Mouse (Mus musculus) CH12.LX (cell line): ENCODE measurements at regions not wholly inside any gene's neighbourhood (a gene's known extent, or its start where the extent isn't known, plus 50 kb on each side); places are given as distances from the start of the nearest gene placed in this dataset.

Experiments used
- DNase-seq: peaks from one replicate; pipeline ENCODE4 v3.0.0-alpha.2; 2013; ENCODE audit errors: extremely low read depth
- H3K27ac ChIP-seq: 2 replicates; pipeline ENCODE4 v1.5.1; 2012; ENCODE audit warnings: low read depth, mild to moderate bottlenecking, control low read depth, moderate library complexity; ENCODE audit not compliant: insufficient read depth
- H3K27me3 ChIP-seq: replicated peaks from 2 replicates; pipeline ENCODE3; 2012; ENCODE audit warnings: inconsistent platforms
- H3K36me3 ChIP-seq, 2 experiments: replicated peaks in 1 of 2; 2 replicates each; pipeline versions ENCODE3 to v1.6.1; 2012; ENCODE audit warnings: inconsistent platforms in 1 of 2, low read length in 1 of 2, mild to moderate bottlenecking in 1 of 2, mixed read lengths in 1 of 2, moderate library complexity in 1 of 2; ENCODE audit not compliant: control insufficient read depth in 1 of 2, insufficient read depth in 1 of 2
- H3K4me1 ChIP-seq, 2 experiments: 2 replicates each; pipeline ENCODE4 v1.6.1; 2012; ENCODE audit warnings: inconsistent platforms in 1 of 2, moderate library complexity in 1 of 2; ENCODE audit not compliant: insufficient read depth in 2 of 2, control insufficient read depth in 1 of 2
- H3K4me2 ChIP-seq: 2 replicates; pipeline ENCODE4 v1.6.1; 2012; ENCODE audit warnings: low read depth, mild to moderate bottlenecking, control low read depth; ENCODE audit not compliant: poor library complexity, insufficient read depth, severe bottlenecking
- H3K4me3 ChIP-seq, 3 experiments: fragments of 150-350 bp in 1 of 3; sonication (generic) in 1 of 3; replicated peaks in 1 of 3; 2 replicates each; pipeline versions ENCODE3 to v1.5.1; 2011 to 2012; ENCODE audit warnings: low read depth in 2 of 3, low read length in 2 of 3, mild to moderate bottlenecking in 2 of 3, moderate library complexity in 2 of 3, control low read depth in 1 of 3, improper control_type of control experiment in 1 of 3, inconsistent platforms in 1 of 3, mixed read lengths in 1 of 3; ENCODE audit not compliant: poor library complexity in 1 of 3
- H3K79me2 ChIP-seq: replicated peaks from 2 replicates; pipeline ENCODE4 v1.6.1; 2012; ENCODE audit warnings: mild to moderate bottlenecking, moderate library complexity; ENCODE audit not compliant: control insufficient read depth, poor library complexity, insufficient read depth, severe bottlenecking; ENCODE audit errors: extremely low read depth
- H3K9ac ChIP-seq: 2 replicates; pipeline ENCODE4 v1.6.1; 2012; ENCODE audit warnings: low read depth, mild to moderate bottlenecking, control low read depth, moderate library complexity; ENCODE audit not compliant: insufficient read depth
- H3K9me3 ChIP-seq: replicated peaks from 2 replicates; pipeline ENCODE3; 2012; ENCODE audit warnings: low read length, inconsistent platforms, mixed read lengths
- CHD1 ChIP-seq: IDR thresholded peaks from 2 replicates; pipeline ENCODE4 v1.6.1; 2012; ENCODE audit warnings: low read depth, low read length, improper control_type of control experiment, inconsistent platforms
- CHD2 ChIP-seq: IDR thresholded peaks from 2 replicates; pipeline ENCODE4 v1.6.1; 2011; ENCODE audit warnings: low read length, improper control_type of control experiment
- CTCF ChIP-seq, 2 experiments: IDR thresholded peaks in 1 of 2; conservative IDR thresholded peaks in 1 of 2; 2 replicates each; pipeline ENCODE4 v1.5.1; 2011 to 2012; ENCODE audit warnings: low read depth in 2 of 2, low read length in 2 of 2, improper control_type of control experiment in 1 of 2, inconsistent platforms in 1 of 2, mild to moderate bottlenecking in 1 of 2, moderate library complexity in 1 of 2
- ELF1 ChIP-seq: IDR thresholded peaks from 2 replicates; pipeline ENCODE4 v1.6.1; 2014; ENCODE audit warnings: low read depth, mild to moderate bottlenecking, inconsistent platforms, low read length, improper control_type of control experiment
- EP300 ChIP-seq: IDR thresholded peaks from 2 replicates; pipeline ENCODE4 v1.6.1; 2011; ENCODE audit warnings: low read length, improper control_type of control experiment
- ETS1 ChIP-seq: conservative IDR thresholded peaks from 2 replicates; pipeline ENCODE4 v1.6.1; 2012; ENCODE audit warnings: low read depth, mild to moderate bottlenecking, inconsistent platforms, low read length, improper control_type of control experiment, moderate library complexity
- GABPA ChIP-seq: IDR thresholded peaks from 2 replicates; pipeline ENCODE4 v1.6.1; 2012; ENCODE audit warnings: low read depth, low read length, improper control_type of control experiment, inconsistent platforms; ENCODE audit not compliant: insufficient replicate concordance
- JUN ChIP-seq: IDR thresholded peaks from 2 replicates; pipeline ENCODE4 v1.6.1; 2011; ENCODE audit warnings: low read depth, mild to moderate bottlenecking, low read length, improper control_type of control experiment, moderate library complexity; ENCODE audit not compliant: insufficient read depth
- JUND ChIP-seq: conservative IDR thresholded peaks from 2 replicates; pipeline ENCODE4 v1.6.1; 2011; ENCODE audit warnings: low read depth, low read length, improper control_type of control experiment
- KAT2A ChIP-seq: IDR thresholded peaks from 2 replicates; pipeline ENCODE4 v1.6.1; 2012; ENCODE audit warnings: low read length, improper control_type of control experiment, inconsistent platforms; ENCODE audit not compliant: insufficient replicate concordance
- MAFK ChIP-seq: IDR thresholded peaks from 2 replicates; pipeline ENCODE4 v1.6.1; 2011; ENCODE audit warnings: low read length, improper control_type of control experiment; ENCODE audit not compliant: insufficient replicate concordance
- MAX ChIP-seq: IDR thresholded peaks from 2 replicates; pipeline ENCODE4 v1.6.1; 2011; ENCODE audit warnings: low read length, improper control_type of control experiment
- MYC ChIP-seq: IDR thresholded peaks from 2 replicates; pipeline ENCODE4 v1.6.1; 2011; ENCODE audit warnings: low read depth, mild to moderate bottlenecking, improper control_type of control experiment, low read length
- NELFE ChIP-seq: IDR thresholded peaks from 2 replicates; pipeline ENCODE4 v1.6.1; 2011; ENCODE audit warnings: low read depth, low read length, improper control_type of control experiment
- PAX5 ChIP-seq: IDR thresholded peaks from 2 replicates; pipeline ENCODE4 v1.6.1; 2012; ENCODE audit warnings: low read length, inconsistent platforms, mixed read lengths
- RCOR1 ChIP-seq: conservative IDR thresholded peaks from 2 replicates; pipeline ENCODE4 v1.6.1; 2012; ENCODE audit warnings: low read depth, mild to moderate bottlenecking, inconsistent platforms, low read length, improper control_type of control experiment
- TBP ChIP-seq: conservative IDR thresholded peaks from 2 replicates; pipeline ENCODE4 v1.6.1; 2011; ENCODE audit warnings: low read depth, low read length, improper control_type of control experiment
- USF2 ChIP-seq: conservative IDR thresholded peaks from 2 replicates; pipeline ENCODE4 v1.6.1; 2011; ENCODE audit warnings: low read depth, low read length, improper control_type of control experiment
- ZC3H11A ChIP-seq: IDR thresholded peaks from 2 replicates; pipeline ENCODE4 v1.6.1; 2012; ENCODE audit warnings: low read depth, mild to moderate bottlenecking, inconsistent platforms, low read length, improper control_type of control experiment
- ZKSCAN1 ChIP-seq: IDR thresholded peaks from 2 replicates; pipeline ENCODE4 v1.6.1; 2012; ENCODE audit warnings: low read depth, inconsistent platforms, low read length, improper control_type of control experiment, borderline replicate concordance
- ZMIZ1 ChIP-seq: IDR thresholded peaks from 2 replicates; pipeline ENCODE4 v1.6.1; 2012; ENCODE audit warnings: low read depth, mild to moderate bottlenecking, inconsistent platforms, low read length, improper control_type of control experiment
- ZNF384 ChIP-seq: IDR thresholded peaks from 2 replicates; pipeline ENCODE4 v1.6.1; 2012; ENCODE audit warnings: low read depth, low read length, improper control_type of control experiment, inconsistent platforms
- dilution Hi-C: fragments of 300-500 bp; cut with MboI; formaldehyde crosslinking; loops from 2 replicates; pipeline ENCODE4 v1.14.3; 2020; ENCODE audit warnings: low sequenced_read_pairs; ENCODE audit not compliant: extremely low pct_unique_long_range_greater_than_20kb, extremely low pct_ligation_motif_present
- in situ Hi-C: fragments of 300-500 bp; cut with MboI; formaldehyde crosslinking; loops from 3 replicates; pipeline ENCODE4 v1.14.3; 2019; ENCODE audit warnings: low sequenced_read_pairs, low pct_ligation_motif_present, low pct_unique_long_range_greater_than_20kb, mixed read lengths

- H3K79me2 ChIP-seq, result no peaks in the 10 kb centered on the region
Measured at GRCm38 (mm10) chr14:36696993-36697392, 271.6 kb downstream of the Ccser2 start.

GRCm38 (mm10) chr14:36691958-36692357 lies 276.6 kb downstream of the Ccser2 start:
- TF ChIP-seq EP300, result no peak
- TF ChIP-seq USF2, result no peak
- TF ChIP-seq CHD1, result no peak
- no peak for TF ChIP-seq MYC
- TF ChIP-seq CHD2, result no peak
- TF ChIP-seq MAX, result no peak
- TF ChIP-seq JUND, result no peak
- TF ChIP-seq ZC3H11A, result no peak
- TF ChIP-seq NELFE, result no peak
- no peak for TF ChIP-seq TBP
- TF ChIP-seq ETS1, result no peak
- TF ChIP-seq ELF1, result no peak
- TF ChIP-seq RCOR1, result no peak
- TF ChIP-seq MAFK, result no peak
- H3K36me3 ChIP-seq, result no peaks in the 10 kb centered on the region
- H3K27ac ChIP-seq, result no peak overlapping the region
- H3K4me3 ChIP-seq, result no peak overlapping the region
- no peaks in the 10 kb centered on the region for H3K79me2 ChIP-seq
- H3K27me3 ChIP-seq, result peaks cover 9% of the 10 kb centered on the region
- H3K9me3 ChIP-seq, result no peaks in the 10 kb centered on the region
- no peak overlapping the region for H3K4me2 ChIP-seq
- H3K9ac ChIP-seq, result no peak overlapping the region
- in situ Hi-C loops (no loop called here), dilution Hi-C loops (no loop called here)
- DNase-seq, result no peak
- no peaks in the 10 kb centered on the region for H3K4me1 ChIP-seq

More at GRCm38 (mm10) chr14:36696993-36697392, 271.6 kb downstream of the Ccser2 start:
- dilution Hi-C loops, result no loop called here
- Histone ChIP-seq H3K4me2 (no peak overlapping the region), H3K27ac (no peak overlapping the region), H3K4me1 (no peaks in the 10 kb centered on the region), H3K9me3 (no peaks in the 10 kb centered on the region), H3K36me3 (no peaks in the 10 kb centered on the region), H3K4me3 (no peak overlapping the region), H3K9ac (no peak overlapping the region), H3K27me3 (peaks cover 3% of the 10 kb centered on the region)
- no peak for TF ChIP-seq GABPA
- TF ChIP-seq EP300, result peak; percentile 32; the same call in 1 of the 2 replicates
- no peak for TF ChIP-seq ELF1
- in situ Hi-C loops, result no loop called here
- peak; percentile 1 for DNase-seq

GRCm38 (mm10) chr14:36691018-36691417 lies 277.6 kb downstream of the Ccser2 start:
- H3K36me3 ChIP-seq, result no peaks in the 10 kb centered on the region
- no peaks in the 10 kb centered on the region for H3K4me1 ChIP-seq
- H3K9me3 ChIP-seq, result no peaks in the 10 kb centered on the region
- H3K27me3 ChIP-seq, result peaks cover 12% of the 10 kb centered on the region
- no peak overlapping the region for H3K4me3 ChIP-seq
- TF ChIP-seq CTCF (conservative IDR thresholded peaks at IDR 0.05 in 1 of 2, IDR thresholded peaks at IDR 0.05 in 1 of 2; ENCODE audit: low read depth in 2 of 2, low read length in 2 of 2), result no peak
- TF ChIP-seq RCOR1, result no peak
- no peak for TF ChIP-seq KAT2A
- no peak for TF ChIP-seq MYC
- no peak for TF ChIP-seq ZC3H11A
- no peak for TF ChIP-seq NELFE
- TF ChIP-seq CHD1, result no peak
- no peak for TF ChIP-seq ZMIZ1
- no peak for TF ChIP-seq ZKSCAN1
- no peak for TF ChIP-seq JUN
- TF ChIP-seq ZNF384, result no peak
- TF ChIP-seq TBP, result no peak
- TF ChIP-seq PAX5, result no peak
- no peak for TF ChIP-seq USF2
- H3K9ac ChIP-seq, result no peak overlapping the region
- dilution Hi-C loops (no loop called here), in situ Hi-C loops (no loop called here)
- no peak overlapping the region for H3K4me2 ChIP-seq
- DNase-seq, result no peak
- H3K79me2 ChIP-seq, result no peaks in the 10 kb centered on the region
- H3K27ac ChIP-seq, result no peak overlapping the region
